Mouse (Mus musculus): ENCODE measurements around the gene D630045J12Rik.

GRCm38 (mm10) chr6:38123471-38124206 is 130.2 kb downstream of the D630045J12Rik start:
- TF ChIP-seq POLR2A (IDR thresholded peaks at IDR 0.05; ENCODE audit: low read depth, low read length) (no peak), CTCF (IDR thresholded peaks at IDR 0.05; ENCODE audit: extremely low read depth, insufficient read depth, insufficient read length, insufficient replicate concordance) (no peak)

All from spleen, adult 2 months (tissue).